Mouse (Mus musculus) spleen, postnatal 4 days (tissue): ENCODE results near the gene Lgals7.
A peak's percentile ranks its signal among the peaks of the same experiment; 100 is the strongest.

Experiments used
- DNase-seq, 2 experiments: peaks; one replicate each; pipeline ENCODE4 v3.0.0; 2022; ENCODE audit warnings: low spot score in 2 of 2

The Lgals7 gene

DNA sequence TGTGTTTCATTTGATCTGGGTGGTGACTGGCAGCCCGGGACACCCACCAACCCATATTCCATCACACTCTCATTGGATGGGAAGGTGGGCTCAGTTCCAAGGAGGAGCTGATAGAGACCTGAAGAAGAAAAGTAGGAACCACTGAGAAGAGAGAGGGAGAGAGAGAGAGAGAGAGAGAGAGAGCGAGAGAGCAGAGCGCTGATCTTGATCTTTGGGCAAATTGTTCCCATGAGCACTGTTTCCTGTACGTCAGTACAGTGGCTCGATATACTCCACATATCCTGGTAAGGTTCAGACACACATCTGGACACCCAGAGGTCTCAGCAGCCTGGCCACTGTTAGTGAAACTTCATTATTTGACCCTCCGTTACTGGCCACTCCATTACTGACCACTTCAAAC is at the start of gene Lgals7:
Lgals7 (plus strand) TSS at position 314 of the 400 bp plus-strand sequence.
- no peak for DNase-seq

- DNase-seq, result no peak
These were observed 49.2 kb upstream of the Lgals7 start for GRCm38 (mm10) chr7:28814306-28815034.

DNA sequence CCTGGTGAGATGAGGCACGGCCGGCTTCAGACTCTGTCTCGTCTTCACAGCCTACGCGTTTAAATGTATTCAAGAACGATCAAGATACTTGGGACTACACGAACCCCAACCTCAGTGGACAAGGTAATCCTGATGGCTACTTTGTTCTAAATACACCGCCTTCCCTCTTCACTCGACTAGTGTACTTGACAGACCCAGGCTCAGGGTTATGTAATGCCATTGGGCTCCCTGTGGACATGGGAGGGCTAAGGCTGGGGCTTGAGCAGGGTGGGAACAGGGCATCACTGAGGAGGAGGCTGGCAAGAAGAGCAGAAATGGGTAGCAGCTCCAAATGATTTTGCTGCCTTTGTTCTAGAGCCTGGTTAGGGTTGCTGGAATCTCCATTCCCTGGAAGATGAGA is 48.4 kb upstream of the Lgals7 start:
- no peak for DNase-seq

DNA sequence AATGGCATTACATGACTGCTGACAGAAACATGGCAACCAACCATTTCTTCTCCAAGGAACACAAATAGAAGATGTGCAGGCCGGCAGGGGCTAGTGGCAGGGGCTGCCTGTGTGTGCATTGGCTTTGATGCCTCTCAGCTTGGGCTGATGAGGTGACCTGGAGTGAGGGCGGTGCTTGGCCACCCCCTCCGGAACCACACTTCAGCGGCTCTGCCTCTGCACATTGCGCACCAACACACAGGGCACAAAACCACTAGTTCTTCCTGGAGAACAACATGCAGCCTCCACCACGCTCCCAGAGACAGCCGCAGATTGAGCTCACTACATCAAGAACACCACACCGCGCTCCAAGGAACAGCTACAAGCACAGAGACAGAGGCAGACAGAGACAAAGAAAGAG is 47.5 kb upstream of the Lgals7 start:
- DNase-seq, result no peak

DNA sequence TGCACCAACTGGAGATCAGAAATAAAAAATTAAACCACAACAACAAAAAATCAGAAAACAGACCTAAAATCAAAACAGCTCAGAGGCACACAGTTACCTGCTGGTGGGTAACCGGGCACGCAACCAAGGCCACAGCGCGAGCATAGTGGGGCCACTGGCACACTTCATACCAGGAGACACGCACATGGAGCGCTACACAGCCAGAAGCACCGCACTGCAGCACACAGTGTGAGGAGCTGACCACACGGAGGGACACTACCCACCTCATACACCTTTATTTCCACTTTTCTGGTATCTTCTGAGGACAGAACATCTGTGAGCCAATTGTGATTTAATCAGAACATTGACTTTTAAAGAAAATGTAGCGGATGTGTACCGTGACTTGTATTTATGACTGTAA is 46.7 kb upstream of the Lgals7 start:
- no peak for DNase-seq

- no peak for DNase-seq
These were observed 46.1 kb upstream of the Lgals7 start for GRCm38 (mm10) chr7:28817524-28817923.

DNA sequence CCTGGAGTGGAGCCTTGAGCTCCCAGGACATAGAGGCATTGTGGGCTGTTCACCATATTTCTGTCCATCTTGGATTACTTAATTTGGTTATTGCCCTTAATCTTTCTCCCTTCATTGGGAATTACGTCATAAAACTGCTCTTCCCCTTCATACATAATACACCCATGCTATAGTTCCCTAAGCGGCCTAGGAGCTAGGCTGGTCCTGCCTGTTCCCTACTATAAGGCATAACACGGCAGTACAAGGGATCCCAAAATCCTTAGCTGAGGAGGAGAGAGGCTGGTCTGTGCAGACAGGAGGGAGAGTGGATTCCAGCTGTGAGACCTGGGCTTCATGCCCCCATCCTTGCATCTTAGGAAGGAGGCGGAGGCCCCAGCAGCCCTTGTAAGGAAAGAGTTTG is 45.7 kb upstream of the Lgals7 start:
- DNase-seq, result no peak

GRCm38 (mm10) chr7:28818436-28818835 is 45.2 kb upstream of the Lgals7 start:
- DNase-seq, result peak in 1 of 2 experiments; percentile 65

DNA sequence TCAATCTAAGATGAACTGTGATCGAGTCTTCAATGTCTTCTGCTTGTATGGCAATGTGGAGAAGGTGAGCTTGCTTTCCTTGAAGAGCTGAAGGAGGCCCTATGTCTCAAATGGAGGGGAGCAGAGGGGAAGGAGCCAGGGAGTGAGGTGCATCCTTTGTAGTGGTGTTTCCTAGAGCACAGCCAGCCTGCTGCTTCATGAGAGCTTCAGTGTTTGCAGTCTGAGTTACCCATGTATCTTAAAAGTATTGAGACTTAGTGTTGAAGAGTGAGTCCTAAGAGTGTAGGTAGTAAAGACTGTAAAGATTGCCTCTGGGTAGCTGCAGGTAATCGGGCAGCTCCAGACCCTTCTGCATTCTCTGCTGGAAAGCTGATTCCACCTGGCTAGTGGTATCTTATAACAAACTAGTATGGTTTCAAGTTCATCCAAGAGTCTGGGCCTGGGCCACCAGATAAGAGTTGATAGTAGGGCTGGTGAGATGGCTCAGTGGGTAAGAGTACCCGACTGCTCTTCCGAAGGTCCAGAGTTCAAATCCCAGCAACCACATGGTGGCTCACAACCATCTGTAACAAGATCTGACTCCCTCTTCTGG is 44.7 kb upstream of the Lgals7 start:
- no peak for DNase-seq

DNA sequence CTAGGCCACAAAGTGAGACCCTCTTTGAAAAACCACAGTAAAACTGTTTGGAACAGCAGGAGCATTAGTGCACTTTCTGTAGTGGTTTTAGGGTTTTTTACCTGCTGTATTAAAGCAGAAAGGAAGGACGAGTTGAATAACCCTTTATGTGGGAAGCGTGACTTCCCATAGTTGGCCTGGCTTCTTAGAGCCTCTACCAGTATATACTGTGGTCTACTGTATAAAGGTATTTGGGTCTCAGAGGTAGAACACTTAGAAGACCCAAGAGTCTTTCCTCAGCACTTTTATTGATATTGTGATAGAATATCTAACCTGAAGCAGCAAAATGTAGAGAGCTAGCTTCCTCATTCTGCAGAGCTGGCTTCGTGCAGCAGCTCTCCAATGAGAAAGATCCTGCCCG is 44.1 kb upstream of the Lgals7 start:
- DNase-seq, result no peak

- no peak for DNase-seq
These were observed 43.0 kb upstream of the Lgals7 start for GRCm38 (mm10) chr7:28820358-28821260.

GRCm38 (mm10) chr7:28821261-28821831 is 42.3 kb upstream of the Lgals7 start:
- DNase-seq, result no peak

GRCm38 (mm10) chr7:28822556-28822955 is 41.1 kb upstream of the Lgals7 start:
- DNase-seq, result no peak

DNA sequence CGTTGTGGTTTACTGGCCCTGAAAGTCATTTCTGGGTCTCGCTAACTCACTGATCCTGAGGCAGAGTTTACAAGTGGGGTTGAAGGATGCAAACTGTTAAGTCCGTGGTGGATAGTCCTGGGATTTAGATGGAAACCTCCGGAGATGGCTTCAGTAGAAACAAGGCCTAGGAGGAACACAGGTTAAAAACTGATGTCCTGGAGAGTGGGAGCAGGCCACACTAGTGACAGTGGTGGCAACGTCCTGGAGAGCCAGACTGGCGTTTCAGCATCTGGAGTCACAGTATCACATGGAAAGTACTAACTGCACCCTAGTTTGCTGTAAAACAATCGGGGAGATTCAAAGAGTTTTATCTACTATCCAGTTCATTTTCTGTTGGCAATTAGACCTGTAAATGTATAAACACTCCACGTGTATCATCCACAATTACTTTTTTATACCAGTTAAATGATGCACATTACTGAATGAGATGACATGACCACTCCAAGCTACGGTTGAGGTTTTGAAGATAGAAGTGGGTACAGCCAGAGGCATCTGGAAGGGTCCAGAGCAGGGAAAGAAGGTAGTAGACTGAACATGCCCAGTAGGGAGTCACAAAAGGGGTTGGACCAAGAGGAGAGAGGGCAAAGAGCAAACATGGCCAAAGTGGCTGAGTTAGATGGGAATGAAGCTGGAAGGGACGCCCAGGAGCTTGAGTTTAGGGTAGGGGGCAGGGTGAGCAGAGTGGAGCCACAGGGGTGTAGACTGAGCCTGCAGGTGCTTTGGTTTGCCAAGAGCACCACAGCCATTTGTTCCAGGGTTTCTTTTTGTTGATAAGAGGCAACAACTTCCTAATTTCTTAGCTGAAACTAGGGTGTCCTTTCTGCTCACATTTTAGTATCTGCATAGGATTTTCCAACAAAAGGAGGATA is 40.4 kb upstream of the Lgals7 start:
- no peak for DNase-seq

- no peak for DNase-seq
These were observed 39.7 kb upstream of the Lgals7 start for GRCm38 (mm10) chr7:28823932-28824331.

GRCm38 (mm10) chr7:28824941-28825685 is 38.5 kb upstream of the Lgals7 start, which contains the start of gene Ech1:
Gene Ech1 (plus strand): TSS chr7:28825217.
- DNase-seq, result peak; percentile 91 to 94

DNA sequence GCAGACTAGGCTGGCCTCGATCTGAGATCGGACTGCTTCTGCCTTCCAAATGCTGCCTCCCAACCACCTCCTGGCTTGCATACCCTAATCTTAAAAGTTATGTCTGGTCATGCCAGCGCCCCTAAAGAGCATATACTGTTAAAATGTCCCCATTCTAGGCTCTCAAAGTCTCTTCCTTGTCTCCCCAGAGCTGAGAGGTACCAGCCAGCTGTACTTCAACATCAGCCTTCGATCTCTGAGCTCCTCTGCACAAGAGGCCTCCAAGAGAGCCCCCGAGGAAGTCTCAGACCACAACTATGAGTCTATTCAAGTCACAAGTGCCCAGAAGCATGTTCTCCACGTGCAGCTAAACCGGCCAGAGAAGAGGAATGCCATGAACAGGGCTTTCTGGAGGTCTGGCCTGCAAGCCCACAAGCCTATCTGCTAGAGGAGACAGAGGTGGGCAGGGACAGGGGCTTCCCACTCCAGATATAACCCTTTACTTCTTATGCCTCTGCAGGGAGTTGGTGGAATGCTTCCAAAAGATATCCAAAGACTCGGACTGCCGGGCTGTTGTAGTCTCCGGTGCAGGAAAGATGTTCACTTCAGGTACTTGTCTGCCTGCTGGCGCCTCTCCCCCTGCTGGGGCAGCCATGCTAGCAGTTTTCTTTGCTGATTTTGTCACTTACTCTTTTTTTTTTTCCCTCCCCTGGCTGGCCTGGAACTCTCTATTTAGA is 37.8 kb upstream of the Lgals7 start:
- peak in 1 of 2 experiments; percentile 69 for DNase-seq

DNA sequence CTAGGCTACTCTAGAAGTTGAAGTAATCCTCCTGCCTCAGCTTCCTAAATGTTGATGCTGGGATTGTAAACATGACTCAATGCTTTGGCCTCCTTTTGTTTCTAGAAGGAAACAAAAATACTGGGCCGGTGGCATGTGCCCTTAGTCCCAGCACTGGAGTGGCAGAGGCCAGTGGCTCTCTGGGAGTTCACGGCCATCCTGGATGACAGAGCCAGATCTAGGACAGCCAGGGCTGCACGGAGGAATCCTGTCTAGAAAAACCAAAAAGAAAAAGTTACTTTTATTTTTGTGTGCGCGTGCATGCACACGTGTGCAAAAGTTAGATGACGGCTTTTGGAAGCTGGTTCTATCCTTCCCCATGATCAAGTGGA is 37.3 kb upstream of the Lgals7 start:
- DNase-seq, result no peak

GRCm38 (mm10) chr7:28827338-28827737 is 36.3 kb upstream of the Lgals7 start:
- DNase-seq, result no peak

GRCm38 (mm10) chr7:28829821-28830220 is 33.8 kb upstream of the Lgals7 start:
- DNase-seq, result no peak
